Mouse (Mus musculus): Measurements from ENCODE around the gene Wnt11. TPM values are rescaled to one million over a fixed set of nuclear protein-coding genes. Genes with fewer than 3 reads are reported as not detected.

The Wnt11 gene
- total and polyA plus RNA-seq, 3 experiments = not detected

DNA sequence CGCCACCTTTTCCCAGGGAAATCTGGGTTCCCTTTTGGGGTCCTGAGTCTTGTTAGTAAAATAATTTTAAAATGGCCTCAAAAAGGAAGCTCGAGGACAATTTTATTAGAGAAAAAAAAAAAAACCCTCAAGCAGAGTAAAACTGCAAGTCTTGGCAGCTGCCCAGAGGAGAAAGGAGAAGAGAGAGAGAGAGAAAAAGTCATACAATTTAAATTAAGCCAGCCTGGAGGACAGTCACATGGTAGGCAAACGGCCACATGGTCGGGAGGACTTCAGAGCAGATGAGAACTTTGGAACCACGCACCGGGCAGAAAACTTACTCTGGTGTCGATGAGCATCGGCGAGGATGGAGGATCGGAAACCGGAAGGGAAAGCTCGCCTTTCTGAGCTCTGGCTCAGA is 37.0 kb downstream of the Wnt11 start:
- no peaks in the 10 kb centered on the region for H3K9me3 ChIP-seq (replicated peaks; ENCODE audit: insufficient read depth, low read length)
- peak; percentile 39 for DNase-seq (ENCODE audit: low read depth, low spot score)
- no peaks in the 10 kb centered on the region for H3K79me2 ChIP-seq (ENCODE audit: control insufficient read depth, insufficient read depth, low read length, poor library complexity)
- no peaks in the 10 kb centered on the region; a peak in 1 of 4 replicates for H3K27me3 ChIP-seq (ENCODE audit: control insufficient read depth in 1 of 2, insufficient read depth in 2 of 2, low read length in 2 of 2)
- H3K4me1 ChIP-seq (ENCODE audit: control insufficient read depth in 1 of 2, insufficient read depth in 2 of 2, low read length in 2 of 2) = peaks cover 0 to 22% of the 10 kb centered on the region in 2 experiments; a peak in 2 of 4 replicates
- no peak overlapping the region for H3K4me3 ChIP-seq (ENCODE audit: control insufficient read depth in 1 of 2, insufficient read depth in 1 of 2, low read depth in 2 of 2, low read length in 2 of 2)
- H3K9ac ChIP-seq (ENCODE audit: control insufficient read depth, low read depth, low read length, poor library complexity, severe bottlenecking) = no peak overlapping the region
- H3K36me3 ChIP-seq (ENCODE audit: control insufficient read depth in 1 of 2, insufficient read depth in 2 of 2, low read length in 2 of 2) = peaks cover 0 to 11% of the 10 kb centered on the region in 2 experiments; a peak in 2 of 4 replicates
- H3K27ac ChIP-seq (ENCODE audit: control insufficient read depth, low read depth, low read length) = no peak overlapping the region
- TF ChIP-seq EP300 (IDR thresholded peaks at IDR 0.05; ENCODE audit: low read depth in 1 of 2, low read length in 2 of 2) = no peak
- no peak for TF ChIP-seq USF2 (IDR thresholded peaks at IDR 0.05; ENCODE audit: borderline replicate concordance in 1 of 2, insufficient read depth in 1 of 2, low read depth in 1 of 2, low read length in 2 of 2)
- TF ChIP-seq ZNF384 (IDR thresholded peaks at IDR 0.05; ENCODE audit: low read depth, low read length) = peak; percentile 68
- no peak for TF ChIP-seq CHD1 (IDR thresholded peaks at IDR 0.05; ENCODE audit: low read depth, low read length)
- 0 out of 2 replicates have a peak, but pooled peaks have one; percentile 46 for TF ChIP-seq MYC (IDR thresholded peaks at IDR 0.05; ENCODE audit: low read depth, low read length)
- TF ChIP-seq NELFE (IDR thresholded peaks at IDR 0.05; ENCODE audit: low read depth, low read length) = no peak

- no peak for DNase-seq (ENCODE audit: low read depth, low spot score)
- Histone ChIP-seq H3K36me3 (ENCODE audit: control insufficient read depth in 1 of 2, insufficient read depth in 2 of 2, low read length in 2 of 2) (peaks cover 0 to 2% of the 10 kb centered on the region in 2 experiments; a peak in 1 of 4 replicates), H3K79me2 (ENCODE audit: control insufficient read depth, insufficient read depth, low read length, poor library complexity) (no peaks in the 10 kb centered on the region), H3K4me1 (ENCODE audit: control insufficient read depth in 1 of 2, insufficient read depth in 2 of 2, low read length in 2 of 2) (peaks cover 0 to 10% of the 10 kb centered on the region in 2 experiments; a peak in 2 of 4 replicates), H3K27ac (ENCODE audit: control insufficient read depth, low read depth, low read length) (no peak overlapping the region), H3K4me3 (ENCODE audit: control insufficient read depth in 1 of 2, insufficient read depth in 1 of 2, low read depth in 2 of 2, low read length in 2 of 2) (no peak overlapping the region), H3K9ac (ENCODE audit: control insufficient read depth, low read depth, low read length, poor library complexity, severe bottlenecking) (no peak overlapping the region), H3K9me3 (replicated peaks; ENCODE audit: insufficient read depth, low read length) (no peaks in the 10 kb centered on the region), H3K27me3 (ENCODE audit: control insufficient read depth in 1 of 2, insufficient read depth in 2 of 2, low read length in 2 of 2) (no peaks in the 10 kb centered on the region; a peak in 1 of 4 replicates)
- no peak for TF ChIP-seq RAD21 (IDR thresholded peaks at IDR 0.05; ENCODE audit: low read depth, low read length)
- no peak for TF ChIP-seq ELF1 (IDR thresholded peaks at IDR 0.05; ENCODE audit: low read depth, low read length)
- no peak for TF ChIP-seq USF1 (IDR thresholded peaks at IDR 0.05; ENCODE audit: low read depth, low read length)
- no peak for TF ChIP-seq EP300 (IDR thresholded peaks at IDR 0.05; ENCODE audit: low read depth in 1 of 2, low read length in 2 of 2)
- TF ChIP-seq MAFK (IDR thresholded peaks at IDR 0.05; ENCODE audit: borderline replicate concordance, low read depth, low read length) = no peak
- no peak for TF ChIP-seq POLR2AphosphoS2 (IDR thresholded peaks at IDR 0.05; ENCODE audit: low read length)
- TF ChIP-seq ZKSCAN1 (IDR thresholded peaks at IDR 0.05; ENCODE audit: low read depth, low read length) = no peak
- TF ChIP-seq MXI1 (IDR thresholded peaks at IDR 0.05; ENCODE audit: low read depth, low read length) = no peak
- no peak for TF ChIP-seq ZC3H11A (IDR thresholded peaks at IDR 0.05; ENCODE audit: low read depth, low read length)
- TF ChIP-seq CTCF (IDR thresholded peaks at IDR 0.05 in 2 of 3, conservative IDR thresholded peaks at IDR 0.05 in 1 of 3; ENCODE audit: control insufficient read depth in 1 of 3, insufficient read depth in 1 of 3, low read depth in 2 of 3, low read length in 3 of 3, poor library complexity in 1 of 3, severe bottlenecking in 1 of 3) = no peak
- TF ChIP-seq TBP (IDR thresholded peaks at IDR 0.05; ENCODE audit: low read depth, low read length) = no peak
- TF ChIP-seq CHD2 (IDR thresholded peaks at IDR 0.05; ENCODE audit: low read length) = no peak
- no peak for TF ChIP-seq GATA1 (IDR thresholded peaks at IDR 0.05; ENCODE audit: low read depth, low read length)
- no peak for TF ChIP-seq E2F4 (IDR thresholded peaks at IDR 0.05; ENCODE audit: borderline replicate concordance, low read depth, low read length)
- TF ChIP-seq UBTF (IDR thresholded peaks at IDR 0.05; ENCODE audit: borderline replicate concordance, insufficient read depth, low read depth, low read length) = no peak
- TF ChIP-seq MYC (IDR thresholded peaks at IDR 0.05; ENCODE audit: low read depth, low read length) = no peak
- TF ChIP-seq ETS1 (IDR thresholded peaks at IDR 0.05; ENCODE audit: low read depth, low read length) = no peak
Observed at GRCm38 (mm10) chr7:98873316-98873715, 38.4 kb downstream of the Wnt11 start.
